Mouse (Mus musculus) lung, postnatal 0 days (tissue): Measurements from ENCODE around the gene A130010J15Rik.

Experiments used
- CTCF ChIP-seq: IDR thresholded peaks from 2 replicates; pipeline ENCODE4 v1.5.1; 2016; ENCODE audit warnings: antibody characterized with exemption, mild to moderate bottlenecking
- EP300 ChIP-seq: IDR thresholded peaks from 2 replicates; pipeline ENCODE4 v1.6.1; 2016; ENCODE audit warnings: antibody characterized with exemption, mild to moderate bottlenecking, control low read depth

DNA sequence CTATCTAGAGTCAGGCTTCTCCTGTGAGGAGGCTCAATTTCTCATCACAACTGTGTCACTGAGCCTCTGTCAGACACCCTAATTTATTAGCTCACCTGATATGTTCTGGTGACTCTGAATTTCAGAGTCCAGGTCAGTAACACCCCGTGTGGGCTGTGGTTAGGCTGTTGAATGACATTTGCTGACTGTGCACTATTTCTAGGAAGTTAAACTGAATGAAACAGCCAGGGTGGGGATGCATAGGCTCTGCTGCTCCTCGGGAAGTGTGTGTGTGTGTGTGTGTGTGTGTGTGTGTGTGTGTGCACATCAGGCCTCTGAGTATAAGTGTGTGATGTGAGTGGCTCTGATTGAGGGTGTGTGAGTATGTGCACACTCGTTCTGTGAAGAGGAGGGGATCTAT lies 29.2 kb upstream of the A130010J15Rik start:
- no peak for TF ChIP-seq CTCF
- TF ChIP-seq EP300, result no peak
